Mouse (Mus musculus) heart, postnatal 10 days (tissue): ENCODE results near the gene Ap3b1. TPM values are rescaled to one million over a fixed set of nuclear protein-coding genes. Genes with fewer than 3 reads are reported as not detected.

Experiments
- DNase-seq, 2 experiments: peaks; one replicate each; pipeline ENCODE4 v3.0.0; 2021
- intact Hi-C: fragments of 180-260 bp; cut with DNase I; formaldehyde crosslinking; loops from one replicate; pipeline ENCODE4 v1.15.1; 2025
- microRNA-seq, 2 experiments: library from miRNA; unstranded; fragments of <30 nt; microRNA quantifications; one replicate each; pipeline ENCODE4 v1.2.0; 2022
- total RNA-seq, 2 experiments: library from RNA; stranded (reverse); gene quantifications; 2 replicates each; pipeline ENCODE4 v1.2.3; 2021

Ap3b1 gene
- total RNA-seq, 2 experiments from 2014 or later: 27.7 to 32.7 TPM

DNA sequence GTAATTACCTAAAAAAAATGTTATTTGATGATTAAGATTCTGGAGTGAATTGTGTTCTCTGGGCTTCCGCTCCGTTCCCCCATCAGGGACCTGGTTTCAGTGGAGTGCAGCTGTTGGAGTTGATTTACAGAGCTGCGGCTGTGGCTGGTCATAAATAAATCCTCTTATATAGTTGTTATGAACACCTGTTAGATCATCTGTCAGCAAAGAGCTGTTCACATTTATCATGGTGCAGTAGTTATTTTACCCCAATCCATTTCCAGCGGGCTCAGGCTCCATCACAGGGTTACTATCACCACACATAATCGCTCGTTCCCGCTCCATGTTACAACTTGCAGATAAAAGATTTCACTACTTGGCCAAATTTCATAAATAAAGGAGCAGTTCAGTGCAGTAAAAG lies 215.1 kb downstream of the Ap3b1 start:
- intact Hi-C loops: no loop called here
- no peak for DNase-seq

DNA sequence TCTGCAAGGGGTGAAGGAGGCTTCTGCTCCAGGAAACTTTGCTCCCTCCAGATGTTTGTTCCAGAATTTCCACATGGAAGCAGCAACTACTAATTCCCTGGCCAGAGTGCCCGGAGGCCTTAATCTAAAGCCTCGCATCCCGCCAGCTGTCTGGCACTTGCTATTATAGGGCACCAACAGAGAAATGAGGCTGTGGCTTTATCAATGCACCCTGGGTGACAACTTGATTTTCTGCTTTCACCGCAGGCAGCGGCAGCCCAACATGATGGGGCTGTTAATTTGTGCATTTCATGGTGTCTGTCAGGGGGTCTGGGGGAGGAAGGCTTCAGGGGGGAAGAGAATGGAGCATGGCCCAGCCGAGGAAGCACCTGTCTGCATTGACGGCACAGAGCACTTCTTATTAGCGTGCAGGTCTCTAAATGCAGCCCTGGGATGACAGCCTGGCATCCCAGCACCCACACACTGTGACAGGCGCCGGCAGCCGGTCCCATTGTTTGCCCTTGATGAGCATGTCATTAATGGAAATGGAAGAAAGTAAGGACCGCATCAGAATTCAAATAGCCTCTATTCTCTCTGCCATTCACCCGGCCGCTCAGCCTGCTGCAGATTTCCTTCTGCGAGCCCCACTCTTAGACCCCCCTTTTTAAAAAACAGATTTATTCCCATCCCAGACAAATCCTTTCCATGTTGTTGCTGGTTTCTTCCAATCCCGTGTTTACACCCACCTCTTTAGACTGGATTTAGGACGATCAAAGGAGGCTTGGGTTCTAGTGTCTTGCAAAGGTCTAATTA lies 217.0 kb downstream of the Ap3b1 start:
- DNase-seq: no peak
- intact Hi-C loops: no loop called here

DNA sequence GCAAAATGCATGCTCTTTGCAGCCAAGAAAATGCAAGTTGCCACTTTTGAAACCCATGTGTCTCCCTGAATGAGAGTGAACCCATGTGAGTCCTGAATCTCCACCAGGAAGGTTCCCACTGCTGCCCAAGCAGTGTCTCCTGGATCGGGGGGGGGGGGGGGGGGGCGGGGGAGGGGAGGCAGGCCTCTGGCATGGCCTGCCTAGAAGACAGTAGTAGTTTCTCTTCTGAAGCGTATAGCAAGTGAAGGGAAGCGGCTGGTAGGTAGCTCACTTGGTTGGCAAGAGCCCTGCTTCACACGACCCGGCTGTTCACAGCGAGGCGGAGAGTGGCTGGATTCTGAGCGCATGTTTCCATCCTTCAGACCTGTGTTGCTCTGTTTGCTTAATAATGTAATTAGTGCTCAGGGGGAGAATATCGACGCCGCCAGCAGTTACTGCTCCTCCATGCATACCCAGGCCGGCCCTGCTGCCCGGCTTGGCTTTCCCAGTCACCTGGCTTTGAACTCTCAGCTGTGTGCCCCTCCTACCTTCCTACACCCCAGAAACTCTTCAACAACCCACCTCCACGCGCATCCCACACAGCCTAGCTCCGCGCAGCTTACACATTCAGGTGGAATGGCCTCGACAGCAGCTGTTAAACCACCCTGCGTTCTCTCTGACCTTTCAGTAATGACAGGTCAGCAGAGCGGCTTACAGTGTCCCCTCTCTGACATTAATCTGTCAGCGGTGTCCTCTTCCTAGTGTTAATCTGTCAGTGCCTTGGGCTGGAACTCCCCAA lies 217.8 kb downstream of the Ap3b1 start:
- intact Hi-C loops: no loop called here

DNA sequence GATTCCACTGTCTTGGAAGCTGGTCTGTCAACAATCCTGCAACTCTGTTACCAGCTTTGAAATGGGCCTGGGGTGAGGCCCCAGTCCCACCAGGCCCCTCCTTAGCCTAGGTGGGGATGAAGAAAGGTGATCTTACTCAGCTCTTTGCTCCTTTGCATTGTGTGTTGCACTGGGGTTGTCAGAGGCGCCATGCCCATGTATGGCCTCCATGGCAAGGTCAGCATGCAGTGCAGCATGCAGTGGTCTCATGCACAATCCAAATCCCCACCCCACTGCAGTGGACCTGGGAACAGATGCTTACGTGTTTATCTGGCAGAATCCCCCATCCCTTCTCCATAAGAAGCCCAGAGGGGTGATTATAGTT lies 218.4 kb downstream of the Ap3b1 start:
- intact Hi-C loops: no loop called here
- no peak for DNase-seq

More for the DNA sequence above, 217.8 kb downstream of the Ap3b1 start:
- no peak for DNase-seq

DNA sequence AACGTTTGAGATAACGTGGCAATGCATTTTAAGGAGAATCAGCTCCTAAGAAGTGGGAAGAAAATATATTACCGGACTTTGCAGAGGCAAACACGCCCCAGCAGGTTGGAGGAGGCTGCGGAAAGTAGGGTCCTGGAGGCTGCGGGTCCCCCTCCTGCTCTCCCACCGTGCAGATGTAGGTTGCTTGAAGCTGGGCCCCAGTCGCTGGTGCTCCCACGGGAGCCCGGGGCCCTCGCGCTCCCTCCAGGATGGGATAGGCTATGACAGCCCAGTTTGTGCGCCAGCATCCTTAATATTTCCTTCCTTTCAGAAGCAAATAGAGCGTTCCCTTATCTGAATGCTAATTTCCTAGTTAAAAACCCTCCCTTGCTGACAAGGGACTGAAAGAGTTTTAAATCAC lies 236.5 kb downstream of the Ap3b1 start:
- intact Hi-C loops: no loop called here
- DNase-seq: no peak

DNA sequence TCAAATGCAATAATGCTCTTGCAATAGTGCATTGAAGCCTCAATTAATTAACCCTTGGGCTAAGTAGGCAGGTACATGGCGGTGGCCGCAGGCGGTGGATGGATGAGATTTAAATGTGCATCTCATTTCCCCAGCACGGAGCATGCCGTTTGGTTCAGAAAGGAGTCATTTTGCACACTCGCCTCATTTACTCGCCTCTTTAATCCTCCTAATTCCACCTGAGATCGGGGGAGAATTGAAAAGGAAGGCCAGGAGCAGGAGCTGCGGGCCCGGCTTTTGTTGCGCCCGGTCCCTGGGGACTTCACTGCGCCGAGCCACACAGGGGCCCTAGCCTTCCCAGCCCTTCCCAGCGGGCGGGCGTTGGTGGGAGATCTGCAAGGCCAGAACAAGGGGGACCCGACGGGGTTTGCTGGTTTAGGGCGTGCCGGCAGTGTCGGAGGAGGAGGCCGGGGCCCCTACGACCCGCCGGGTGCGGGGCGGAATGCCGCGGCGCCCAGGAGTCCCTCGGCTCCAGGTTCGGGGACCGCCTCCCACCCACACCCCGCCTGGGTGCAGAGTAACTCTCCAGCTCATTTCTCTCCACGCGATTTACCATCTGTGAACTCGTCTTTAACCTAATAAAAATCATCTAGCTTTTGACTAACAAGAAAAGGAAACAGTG lies 237.1 kb downstream of the Ap3b1 start:
- peak in 1 of 2 experiments; percentile 12 for DNase-seq
- intact Hi-C loops: no loop called here

DNA sequence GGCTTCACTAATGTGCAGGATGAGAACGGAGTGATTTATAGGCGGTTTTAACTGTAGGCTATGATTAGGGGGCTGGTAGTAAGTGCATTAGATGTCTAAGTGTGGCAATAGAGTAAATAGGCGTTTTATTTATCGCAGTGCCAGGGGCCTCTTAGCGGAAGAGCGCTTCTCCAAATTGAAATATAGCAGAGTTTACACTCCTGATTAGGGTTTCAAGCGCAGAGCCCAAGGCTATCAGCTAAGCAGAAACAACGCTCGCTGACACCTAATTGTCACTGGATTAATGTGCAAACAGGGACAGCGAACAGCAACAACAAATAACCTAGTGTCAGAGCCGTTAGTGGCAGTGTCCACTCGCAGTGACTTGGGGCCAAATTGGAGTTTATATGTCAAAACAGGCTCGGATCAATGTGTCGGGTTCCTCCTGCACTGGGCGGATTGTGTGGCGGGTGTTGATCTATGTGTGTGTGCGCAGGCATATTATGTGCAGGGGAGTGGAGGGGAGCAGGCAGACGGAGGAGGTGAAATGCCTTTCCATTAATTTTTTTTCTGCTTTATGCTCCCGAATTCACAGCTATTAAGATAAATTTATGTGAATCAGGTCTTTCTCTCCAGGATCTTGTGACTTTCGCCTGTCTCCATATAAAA lies 237.8 kb downstream of the Ap3b1 start:
- DNase-seq: peak in 1 of 2 experiments; percentile 17

DNA sequence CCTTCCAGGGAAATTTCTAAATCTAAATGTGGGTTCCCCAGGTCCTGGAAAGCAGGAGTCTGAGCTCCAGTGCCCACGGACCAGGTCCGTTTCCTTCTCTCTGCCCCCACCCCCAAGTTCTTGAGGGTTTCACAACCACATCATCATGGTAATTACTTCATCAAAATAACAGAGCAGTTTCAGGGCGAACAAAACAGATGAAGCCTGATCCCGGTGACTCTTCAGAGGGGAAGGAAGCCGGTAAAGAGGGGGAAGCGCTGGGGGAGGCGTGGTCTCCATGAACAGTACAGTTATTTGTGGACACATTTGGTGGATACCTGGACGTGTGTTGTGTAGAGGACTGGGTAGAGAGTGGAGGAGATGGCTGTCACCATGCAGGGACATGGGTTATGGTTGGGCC lies 241.0 kb downstream of the Ap3b1 start:
- DNase-seq: no peak
- intact Hi-C loops: no loop called here

More for the DNA sequence above, 237.8 kb downstream of the Ap3b1 start:
- intact Hi-C loops: no loop called here

DNA sequence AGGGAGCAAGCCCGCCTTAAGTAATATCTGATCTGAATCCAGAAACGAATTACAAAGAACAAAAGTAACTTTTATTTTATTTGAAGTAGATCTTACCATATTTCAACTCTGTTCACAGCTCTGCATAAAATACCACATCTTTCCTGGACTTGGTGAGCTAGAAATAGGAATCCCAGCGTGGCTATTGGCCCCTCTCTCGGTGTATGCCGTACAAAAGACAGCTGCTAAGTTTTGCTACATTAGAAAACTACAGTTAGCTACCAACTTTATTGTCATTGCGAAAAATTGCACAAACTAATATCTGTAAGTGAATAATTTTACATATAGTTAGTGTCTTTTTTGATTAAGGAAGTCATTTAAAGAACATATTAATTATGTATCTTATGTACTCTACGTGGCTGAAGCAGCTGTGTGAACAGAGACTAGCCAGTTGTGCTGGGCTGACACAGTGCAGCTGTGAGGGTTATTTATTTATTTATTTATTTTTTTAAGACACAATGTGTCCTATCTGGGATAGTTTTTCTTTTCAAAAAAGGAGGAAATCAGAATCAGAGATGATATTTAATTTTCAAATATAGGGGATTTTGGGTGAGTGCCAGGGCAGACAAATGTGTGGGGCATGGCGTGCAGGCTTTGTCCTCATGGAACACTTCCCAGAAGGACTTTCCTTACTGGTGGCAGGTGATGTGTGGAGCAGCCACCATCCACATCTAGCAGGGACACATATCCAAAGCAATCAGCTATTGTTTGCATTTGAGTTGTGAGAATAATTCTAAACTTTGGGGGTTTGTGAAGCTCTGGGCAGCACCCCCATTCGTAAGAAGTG lies 248.5 kb downstream of the Ap3b1 start:
- intact Hi-C loops: no loop called here
- DNase-seq: no peak

DNA sequence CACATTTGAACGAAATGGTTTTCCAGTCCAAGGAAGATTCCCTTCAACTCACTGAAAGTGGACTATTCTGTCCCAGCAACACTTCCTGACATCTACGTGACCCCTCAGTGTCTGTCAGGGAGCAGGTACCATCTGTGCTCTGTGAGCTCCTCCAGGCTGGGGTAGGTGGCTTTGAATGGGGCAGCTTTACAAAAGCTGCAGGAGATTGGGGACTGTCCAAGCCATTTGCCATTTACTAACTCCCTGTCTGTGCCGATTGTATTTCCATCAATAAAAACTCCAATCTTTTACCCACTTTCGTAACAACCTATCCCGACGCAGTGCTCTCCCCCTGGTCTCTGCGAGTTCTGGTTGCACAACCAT lies 249.1 kb downstream of the Ap3b1 start:
- DNase-seq: no peak
- intact Hi-C loops: no loop called here

DNA sequence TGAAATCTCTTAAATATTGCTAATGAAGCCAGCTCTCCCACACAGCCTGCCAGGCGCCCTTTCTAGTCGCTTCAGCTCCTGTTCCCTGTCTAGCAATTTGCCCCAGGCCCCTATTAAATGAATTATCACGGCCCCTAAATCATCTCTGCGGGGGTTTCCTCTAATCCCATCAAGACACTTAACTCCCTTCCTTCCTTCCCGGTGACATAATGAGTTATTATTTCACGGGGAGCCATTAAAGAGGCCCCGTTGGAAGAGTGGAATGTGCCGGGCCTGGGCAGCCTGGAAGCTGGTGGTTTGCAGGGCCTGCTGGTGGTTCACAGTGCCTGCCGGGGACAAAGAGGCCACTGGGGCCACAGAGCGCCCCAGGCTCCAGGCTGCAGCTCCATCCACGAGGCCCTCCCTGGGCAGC lies 249.7 kb downstream of the Ap3b1 start:
- intact Hi-C loops: no loop called here
- DNase-seq: no peak

DNA sequence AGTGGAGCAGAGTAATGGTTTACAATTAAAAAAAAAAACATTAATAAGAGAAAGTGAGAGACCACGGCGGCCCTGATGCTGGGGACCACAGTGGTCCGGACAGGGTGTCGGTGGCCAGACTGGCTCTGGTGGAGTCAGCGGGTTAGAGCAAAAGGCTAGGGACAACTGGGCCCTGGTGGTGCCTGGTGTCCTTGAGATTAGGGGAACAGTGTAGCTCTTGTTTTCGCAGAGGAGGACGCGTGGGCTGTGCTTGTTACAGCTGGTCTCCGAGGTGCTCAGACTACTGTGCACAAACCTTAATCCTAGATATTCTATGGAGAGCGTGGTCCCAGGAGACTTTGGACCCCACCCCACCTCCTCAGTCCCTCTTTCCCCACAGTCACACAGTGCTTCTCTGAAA lies 250.2 kb downstream of the Ap3b1 start:
- intact Hi-C loops: no loop called here
- DNase-seq: no peak

Small RNAs within 50 kb of the gene (microRNA-seq; reads per million reads assigned to microRNA genes)
- 0 reads per million in 2 experiments for gene Gm25109

Other genes starting within 250 kb of the Ap3b1 start
- gene Scamp1, start 73.1 kb upstream of the Ap3b1 start, total RNA-seq: 10 to 100 TPM; 35.7 to 39.1 TPM